Mouse (Mus musculus): ENCODE measurements at regions not wholly inside any gene's neighbourhood (a gene's known extent, or its start where the extent isn't known, plus 50 kb on each side); places are given as distances from the start of the nearest gene placed in this dataset.

GRCm38 (mm10) chr17:16101548-16101947, 270.7 kb upstream of the Rgmb start:
- DNase-seq (ENCODE audit: low spot score): no peak

GRCm38 (mm10) chr17:16092952-16093351, 262.1 kb upstream of the Rgmb start:
- no peak for DNase-seq (ENCODE audit: low spot score)

- no peak for DNase-seq (ENCODE audit: low spot score)
Measured at GRCm38 (mm10) chr17:16089619-16090280, 258.9 kb upstream of the Rgmb start.

GRCm38 (mm10) chr17:16088879-16089618, 258.2 kb upstream of the Rgmb start:
- DNase-seq (ENCODE audit: low spot score): no peak

- DNase-seq (ENCODE audit: low spot score): no peak
Measured at GRCm38 (mm10) chr17:16087046-16087445, 256.2 kb upstream of the Rgmb start.

- no peak for DNase-seq (ENCODE audit: low spot score)
Measured at GRCm38 (mm10) chr17:16082842-16083241, 252.0 kb upstream of the Rgmb start.

- no peak for DNase-seq (ENCODE audit: low spot score)
Measured at GRCm38 (mm10) chr17:16078549-16078948, 247.7 kb upstream of the Rgmb start.

- DNase-seq (ENCODE audit: low spot score): no peak
Measured at GRCm38 (mm10) chr17:16069334-16069733, 238.5 kb upstream of the Rgmb start.

GRCm38 (mm10) chr17:16067858-16068257, 237.0 kb upstream of the Rgmb start:
- no peak for DNase-seq (ENCODE audit: low spot score)

- no peak for DNase-seq (ENCODE audit: low spot score)
Measured at GRCm38 (mm10) chr17:16054481-16054880, 223.6 kb upstream of the Rgmb start.

- DNase-seq (ENCODE audit: low spot score): peak; percentile 88
Measured at GRCm38 (mm10) chr17:16051713-16052112, 220.9 kb upstream of the Rgmb start.

- DNase-seq (ENCODE audit: low spot score): no peak
Measured at GRCm38 (mm10) chr17:16041542-16042251, 210.9 kb upstream of the Rgmb start.

- no peak for DNase-seq (ENCODE audit: low spot score)
Measured at GRCm38 (mm10) chr17:16027989-16028388, 197.2 kb upstream of the Rgmb start.

GRCm38 (mm10) chr17:16004871-16005575, 174.2 kb upstream of the Rgmb start:
- DNase-seq (ENCODE audit: low spot score): no peak

GRCm38 (mm10) chr17:16004002-16004401, 173.2 kb upstream of the Rgmb start:
- no peak for DNase-seq (ENCODE audit: low spot score)

GRCm38 (mm10) chr17:15998771-15999170, 167.9 kb upstream of the Rgmb start:
- DNase-seq (ENCODE audit: low spot score): no peak

GRCm38 (mm10) chr17:15997289-15997688, 166.4 kb upstream of the Rgmb start:
- DNase-seq (ENCODE audit: low spot score): peak; percentile 9

GRCm38 (mm10) chr17:15995493-15995892, 164.7 kb upstream of the Rgmb start:
- DNase-seq (ENCODE audit: low spot score): no peak

GRCm38 (mm10) chr17:15993361-15994287, 162.8 kb upstream of the Rgmb start:
- peak; percentile 57 for DNase-seq (ENCODE audit: low spot score)

- DNase-seq (ENCODE audit: low spot score): no peak
Measured at GRCm38 (mm10) chr17:15991916-15992315, 161.1 kb upstream of the Rgmb start.

GRCm38 (mm10) chr17:15990303-15990702, 159.5 kb upstream of the Rgmb start:
- no peak for DNase-seq (ENCODE audit: low spot score)

Data from lung, postnatal 25 days (tissue).